7 mouse cellular contexts compared by ENCODE assay signal in the genomic region with DNA sequence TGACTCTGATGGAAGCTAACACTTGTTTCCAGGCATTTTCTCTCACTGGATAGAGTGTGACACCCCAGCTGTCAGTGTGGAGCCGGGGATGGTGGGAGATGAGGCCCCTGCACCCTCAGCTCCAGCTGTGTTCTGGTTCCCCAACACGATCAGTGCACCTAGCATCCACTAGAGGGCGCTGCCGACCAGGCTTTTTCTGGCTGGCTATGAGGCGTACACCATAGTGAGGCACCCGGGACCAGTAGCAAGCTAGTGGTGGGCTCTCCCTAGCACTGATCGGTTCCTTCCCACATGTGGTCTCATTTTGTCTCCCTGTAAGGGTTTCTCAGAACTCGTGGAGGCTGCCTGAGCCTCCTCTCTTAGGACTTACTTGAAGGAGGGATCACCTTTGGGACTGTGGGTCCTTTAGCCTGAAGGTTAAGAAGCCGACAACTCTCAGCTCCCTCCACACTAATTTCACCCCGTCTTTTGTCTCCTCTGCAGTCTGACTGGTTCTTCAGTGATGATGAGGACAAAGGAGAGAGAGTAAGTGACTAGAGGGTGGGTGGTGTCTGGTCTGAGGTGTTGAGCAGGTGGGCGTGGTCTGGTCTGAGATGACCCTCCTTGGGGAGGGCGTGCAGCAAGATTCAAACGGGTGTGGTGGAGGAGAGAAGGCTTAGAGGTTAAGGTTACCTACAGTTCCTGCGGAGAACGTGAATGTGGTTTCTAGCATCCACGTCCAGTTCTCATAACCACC. TPM values are rescaled to one million over a fixed set of nuclear protein-coding genes. Genes with fewer than 3 reads are reported as not detected.
DNase-seq lines count a peak whose midpoint lies in the region; ATAC-seq and TF ChIP-seq lines count a peak whose summit lies in the region.

No protein-coding gene starts in this region.

- no peaks in the 10 kb centered on the region for H3K9me3 ChIP-seq in forebrain, embryonic 11.5 days (ENCODE audit: control insufficient read depth, low read length)
- H3K9me3 ChIP-seq in hindbrain, embryonic 15.5 days, result no peaks in the 10 kb centered on the region
- no peaks in the 10 kb centered on the region for H3K9me3 ChIP-seq in midbrain, embryonic 10.5 days (replicated peaks)

- peak; percentile 52 for DNase-seq in Muller cell, postnatal 12 days (ENCODE audit: inconsistent ontology term)
- peak; percentile 92 for DNase-seq in forebrain, embryonic 11.5 days (ENCODE audit: low spot score)
- DNase-seq in left cerebral cortex, postnatal 25 days (ENCODE audit: low spot score in 2 of 2), result peak; percentile 74 to 75
- DNase-seq in midbrain, embryonic 10.5 days (ENCODE audit: low spot score), result peak; percentile 86
- DNase-seq in spleen, adult 18-20 months, result peak; percentile 55 to 80

- H3K4me1 ChIP-seq in bone marrow macrophage, adult 2 months (ENCODE audit: control insufficient read depth, insufficient read depth, low read length), result no peaks in the 10 kb centered on the region
- no peaks in the 10 kb centered on the region for H3K4me1 ChIP-seq in forebrain, embryonic 11.5 days (replicated peaks; ENCODE audit: control insufficient read depth, insufficient read depth, low read length)
- no peaks in the 10 kb centered on the region for H3K4me1 ChIP-seq in hindbrain, embryonic 15.5 days (replicated peaks)
- peaks cover 15% of the 10 kb centered on the region for H3K4me1 ChIP-seq in midbrain, embryonic 10.5 days

- no peaks in the 10 kb centered on the region for H3K27me3 ChIP-seq in forebrain, embryonic 11.5 days (ENCODE audit: control insufficient read depth, insufficient read depth, low read length)
- no peaks in the 10 kb centered on the region for H3K27me3 ChIP-seq in hindbrain, embryonic 15.5 days
- peaks cover 33% of the 10 kb centered on the region for H3K27me3 ChIP-seq in midbrain, embryonic 10.5 days (ENCODE audit: low read depth, poor library complexity, severe bottlenecking)

- H3K27ac ChIP-seq in bone marrow macrophage, adult 2 months (ENCODE audit: insufficient read depth, low read depth, low read length), result no peak overlapping the region
- no peak overlapping the region for H3K27ac ChIP-seq in forebrain, embryonic 11.5 days (ENCODE audit: low read depth, low read length)
- H3K27ac ChIP-seq in hindbrain, embryonic 15.5 days (replicated peaks), result no peak overlapping the region
- H3K27ac ChIP-seq in midbrain, embryonic 10.5 days (replicated peaks), result no peak overlapping the region

- no peaks in the 10 kb centered on the region for H3K36me3 ChIP-seq in forebrain, embryonic 11.5 days (ENCODE audit: control insufficient read depth, insufficient read depth, low read length)
- peaks cover 51% of the 10 kb centered on the region for H3K36me3 ChIP-seq in hindbrain, embryonic 15.5 days
- H3K36me3 ChIP-seq in midbrain, embryonic 10.5 days, result peaks cover 6% of the 10 kb centered on the region; the same call in 1 of the 2 replicates

- intact Hi-C loops in left cerebral cortex, postnatal 25 days (cut with DNase I), result loop anchor here (2.0 to 10.0 kb wide), 2 partner anchors 133 to 205 kb away; no protein-coding TSS in a partner anchor

- ATAC-seq in forebrain, embryonic 11.5 days (replicated peaks; ENCODE audit: low FRiP score), result peak; percentile 65; the same call in 1 of the 2 replicates
- ATAC-seq in hindbrain, embryonic 15.5 days (ENCODE audit: low FRiP score, low read depth), result peak; percentile 67

- TF ChIP-seq POLR2A in bone marrow macrophage, adult 2 months (IDR thresholded peaks at IDR 0.05; ENCODE audit: borderline replicate concordance, low read depth, low read length), result no peak

- WGBS in forebrain, embryonic 11.5 days, result 18% methylated on average over 16 of the region's 16 CpGs
- 26% methylated on average over 16 of the region's 16 CpGs for WGBS in hindbrain, embryonic 15.5 days
- 26% methylated on average over 16 of the region's 16 CpGs for WGBS in midbrain, embryonic 10.5 days

- TF ChIP-seq CTCF in bone marrow macrophage, adult 2 months (IDR thresholded peaks at IDR 0.05; ENCODE audit: low read depth, low read length), result peak; percentile 96

- H3K4me2 ChIP-seq in forebrain, embryonic 11.5 days (ENCODE audit: low read depth, low read length, severe bottlenecking), result no peak overlapping the region
- H3K4me2 ChIP-seq in hindbrain, embryonic 15.5 days, result no peak overlapping the region

- H3K9ac ChIP-seq in forebrain, embryonic 11.5 days (ENCODE audit: low read length), result no peak overlapping the region
- no peak overlapping the region for H3K9ac ChIP-seq in hindbrain, embryonic 15.5 days

- no peak overlapping the region for H3K4me3 ChIP-seq in bone marrow macrophage, adult 2 months (ENCODE audit: insufficient read depth, low read length)
- no peak overlapping the region for H3K4me3 ChIP-seq in forebrain, embryonic 11.5 days (ENCODE audit: low read depth, low read length)
- no peak overlapping the region for H3K4me3 ChIP-seq in hindbrain, embryonic 15.5 days
- H3K4me3 ChIP-seq in midbrain, embryonic 10.5 days, result peak overlapping the region; percentile 27; the same call in 1 of the 2 replicates

RNA-seq across cellular contexts. Expression of a gene that starts 10.4 kb away (rescaled TPM):
- not detected in 2 replicates for polyA plus RNA-seq in bone marrow macrophage, adult 2 months (2012; ENCODE audit: insufficient read depth, insufficient read length, missing spikeins)
- 0.17 TPM in 1 of 2 replicates, not detected in the other for polyA plus RNA-seq in forebrain, embryonic 11.5 days (2014; fragmentation: Nextera tagmentation; extraction: Ambion mirVana)
- polyA plus RNA-seq in hindbrain, embryonic 15.5 days (2015; fragmentation: Nextera tagmentation; extraction: Ambion mirVana), result 1.2 and 1.3 TPM in 2 replicates
- not detected for total RNA-seq in left cerebral cortex, postnatal 25 days (2021)
- 0.25 and 0.28 TPM in 2 replicates for polyA plus RNA-seq in midbrain, embryonic 10.5 days (2016; fragmentation: Nextera tagmentation; extraction: Ambion mirVana)
